Mouse (Mus musculus) lung, postnatal 0 days (tissue): Measurements from ENCODE around the gene 1700029F12Rik.

Source experiments
- CTCF ChIP-seq: IDR thresholded peaks from 2 replicates; pipeline ENCODE4 v1.5.1; 2016; ENCODE audit warnings: antibody characterized with exemption, mild to moderate bottlenecking
- EP300 ChIP-seq: IDR thresholded peaks from 2 replicates; pipeline ENCODE4 v1.6.1; 2016; ENCODE audit warnings: antibody characterized with exemption, mild to moderate bottlenecking, control low read depth

DNA sequence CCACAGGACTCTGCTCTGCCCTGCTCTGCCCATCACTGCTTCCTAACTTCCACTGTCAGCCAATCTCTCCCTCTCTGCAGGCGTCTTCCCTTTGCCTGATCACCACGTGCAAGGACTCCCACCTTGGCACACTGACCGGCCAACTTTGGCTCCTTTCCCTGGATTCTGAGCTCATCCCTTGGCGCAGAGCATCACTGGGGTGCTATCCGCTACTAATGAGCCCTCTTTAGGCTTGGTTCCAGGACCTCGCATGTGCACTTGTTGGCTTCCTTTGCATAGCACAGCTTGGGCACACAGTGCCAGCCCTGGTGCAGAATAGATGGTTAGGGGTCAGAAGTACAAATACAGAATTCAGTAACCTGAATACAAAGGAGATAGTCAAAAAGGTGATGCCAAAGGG is 17.0 kb upstream of the 1700029F12Rik start:
- TF ChIP-seq CTCF (no peak), EP300 (no peak)
